Mouse (Mus musculus): ENCODE data around the gene H2al1g. TPM values are rescaled to one million over a fixed set of nuclear protein-coding genes. Genes with fewer than 3 reads are reported as not detected.

The H2al1g gene
- not detected in 2 replicates for polyA plus RNA-seq (2015; fragmentation: Nextera tagmentation; extraction: Ambion mirVana)

GRCm38 (mm10) chrX:11317956-11318355, at the start of gene H2al1g:
Gene H2al1g, plus strand, starts transcription at chrX:11318256.

GRCm38 (mm10) chrX:11298957-11299356, 19.1 kb upstream of the H2al1g start, which contains the start of gene H2al1a:
Gene H2al1a, plus strand, starts transcription at chrX:11299257.

GRCm38 (mm10) chrX:11302132-11302531, 15.9 kb upstream of the H2al1g start, which contains the start of gene H2al1b:
Gene H2al1b, plus strand, starts transcription at chrX:11302432.

GRCm38 (mm10) chrX:11305355-11305754, 12.7 kb upstream of the H2al1g start, which contains the start of gene H2al1c:
Gene H2al1c, plus strand, starts transcription at chrX:11305655.

GRCm38 (mm10) chrX:11308524-11308923, 9.5 kb upstream of the H2al1g start, which contains the start of gene H2al1d:
Gene H2al1d, plus strand, starts transcription at chrX:11308824.

GRCm38 (mm10) chrX:11311634-11312033, 6.4 kb upstream of the H2al1g start, which contains the start of gene H2al1e:
Gene H2al1e, plus strand, starts transcription at chrX:11311934.

GRCm38 (mm10) chrX:11314858-11315257, 3.2 kb upstream of the H2al1g start, which contains the start of gene H2al1f:
Gene H2al1f, plus strand, starts transcription at chrX:11315158.

GRCm38 (mm10) chrX:11321192-11321591, 3.1 kb downstream of the H2al1g start, which contains the start of gene H2al1h:
Gene H2al1h, plus strand, starts transcription at chrX:11321492.

GRCm38 (mm10) chrX:11324359-11324758, 6.3 kb downstream of the H2al1g start, which contains the start of gene H2al1i:
Gene H2al1i, plus strand, starts transcription at chrX:11324659.

GRCm38 (mm10) chrX:11327522-11327921, 9.5 kb downstream of the H2al1g start, which contains the start of gene H2al1j:
Gene H2al1j, plus strand, starts transcription at chrX:11327822.

Other genes with a start within 250 kb of the H2al1g start
- not detected in 2 replicates for gene H2al1a, start 19.0 kb upstream of the H2al1g start, polyA plus RNA-seq (2015; fragmentation: Nextera tagmentation; extraction: Ambion mirVana)
- gene H2al1b, start 15.8 kb upstream of the H2al1g start, polyA plus RNA-seq (2015; fragmentation: Nextera tagmentation; extraction: Ambion mirVana): not detected in 2 replicates
- gene H2al1c, start 12.6 kb upstream of the H2al1g start, polyA plus RNA-seq (2015; fragmentation: Nextera tagmentation; extraction: Ambion mirVana): not detected in 2 replicates
- gene H2al1d, start 9.4 kb upstream of the H2al1g start, polyA plus RNA-seq (2015; fragmentation: Nextera tagmentation; extraction: Ambion mirVana): not detected in 2 replicates
- not detected in 2 replicates for gene H2al1e, start 6.3 kb upstream of the H2al1g start, polyA plus RNA-seq (2015; fragmentation: Nextera tagmentation; extraction: Ambion mirVana)
- gene H2al1f, start 3.1 kb upstream of the H2al1g start, polyA plus RNA-seq (2015; fragmentation: Nextera tagmentation; extraction: Ambion mirVana): not detected in 2 replicates
- gene H2al1h, start 3.2 kb downstream of the H2al1g start, polyA plus RNA-seq (2015; fragmentation: Nextera tagmentation; extraction: Ambion mirVana): not detected in 2 replicates
- not detected in 2 replicates for gene H2al1i, start 6.4 kb downstream of the H2al1g start, polyA plus RNA-seq (2015; fragmentation: Nextera tagmentation; extraction: Ambion mirVana)
- gene H2al1j, start 9.6 kb downstream of the H2al1g start, polyA plus RNA-seq (2015; fragmentation: Nextera tagmentation; extraction: Ambion mirVana): not detected in 2 replicates

Data from spleen, postnatal 0 days (tissue).